Mouse (Mus musculus): ENCODE results near the gene Tm6sf2.

The Tm6sf2 gene

GRCm38 (mm10) chr8:70089296-70089960 is 16.7 kb downstream of the Tm6sf2 start:
- DNase-seq: peak; percentile 21

GRCm38 (mm10) chr8:70092786-70093185 is 20.1 kb downstream of the Tm6sf2 start:
- no peak for DNase-seq

- DNase-seq: no peak
Measured at GRCm38 (mm10) chr8:70099276-70099675, 26.6 kb downstream of the Tm6sf2 start.

- no peak for DNase-seq
Measured at GRCm38 (mm10) chr8:70100241-70100640, 27.5 kb downstream of the Tm6sf2 start.

- DNase-seq: peak; percentile 61
Measured at GRCm38 (mm10) chr8:70104506-70104905, 31.8 kb downstream of the Tm6sf2 start.

GRCm38 (mm10) chr8:70104922-70105321 is 32.2 kb downstream of the Tm6sf2 start:
- DNase-seq: no peak

- no peak for DNase-seq
Measured at GRCm38 (mm10) chr8:70110451-70110850, 37.7 kb downstream of the Tm6sf2 start.

GRCm38 (mm10) chr8:70111192-70111795 is 38.6 kb downstream of the Tm6sf2 start:
- DNase-seq: no peak

DNA sequence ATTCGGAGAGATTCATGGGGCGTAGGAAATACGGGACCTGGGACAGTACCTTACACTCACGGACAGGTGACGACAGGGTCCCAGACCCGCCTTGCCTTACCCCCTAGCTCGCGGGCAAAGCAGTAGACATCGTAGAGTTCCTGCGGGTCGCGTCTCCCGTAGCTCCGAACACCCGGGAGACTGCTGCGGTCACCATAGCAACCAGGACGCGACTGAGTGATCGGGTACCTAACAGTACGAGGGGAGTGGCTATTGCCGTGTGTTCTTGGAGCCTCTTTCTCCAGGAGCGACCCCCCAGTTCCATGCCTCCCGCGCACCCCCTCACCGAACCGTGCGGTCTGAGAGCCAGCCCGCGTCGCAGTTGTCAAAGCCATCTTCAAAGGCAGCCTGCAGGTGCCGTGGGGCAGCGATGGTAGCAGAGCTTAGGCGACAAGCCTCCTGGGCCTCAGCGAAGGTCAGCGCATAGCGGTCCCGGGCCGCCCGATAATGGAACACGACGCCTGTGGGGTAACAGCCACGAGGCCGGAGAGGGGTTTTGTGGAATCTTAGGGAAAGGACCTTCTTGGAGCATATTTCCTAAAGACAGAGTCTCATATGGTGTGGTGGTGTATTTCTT is 39.8 kb downstream of the Tm6sf2 start:
- DNase-seq: peak; percentile 55

GRCm38 (mm10) chr8:70114488-70114887 is 41.8 kb downstream of the Tm6sf2 start:
- DNase-seq: no peak

- no peak for DNase-seq
Measured at GRCm38 (mm10) chr8:70114892-70115291, 42.2 kb downstream of the Tm6sf2 start.

DNA sequence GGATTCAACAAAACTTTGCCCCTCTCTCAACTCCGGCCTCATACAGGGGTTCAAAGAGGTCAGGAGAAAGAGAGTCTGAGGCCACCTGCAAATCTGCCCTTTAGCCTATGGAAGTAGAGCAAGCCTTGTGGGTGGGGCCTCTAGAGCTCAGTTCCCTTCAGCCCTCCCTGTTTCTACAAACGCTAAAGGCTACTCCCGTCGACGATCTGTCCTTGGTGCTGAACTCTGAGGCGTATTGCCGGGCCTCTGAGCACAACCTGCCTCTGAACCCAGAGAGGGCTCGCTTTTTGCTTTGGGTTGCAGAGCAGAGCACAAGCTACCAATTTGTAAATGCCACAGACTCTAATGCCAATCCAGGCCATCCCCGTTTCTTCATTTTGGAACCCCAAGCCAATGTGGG is 44.9 kb downstream of the Tm6sf2 start:
- DNase-seq: peak; percentile 55

GRCm38 (mm10) chr8:70118726-70119700 is 46.3 kb downstream of the Tm6sf2 start:
- DNase-seq: peak; percentile 57

GRCm38 (mm10) chr8:70120667-70121066 is 47.9 kb downstream of the Tm6sf2 start, which contains the start of gene Ncan:
Gene Ncan (minus strand): TSS chr8:70120873.
- peak; percentile 92 for DNase-seq

DNA sequence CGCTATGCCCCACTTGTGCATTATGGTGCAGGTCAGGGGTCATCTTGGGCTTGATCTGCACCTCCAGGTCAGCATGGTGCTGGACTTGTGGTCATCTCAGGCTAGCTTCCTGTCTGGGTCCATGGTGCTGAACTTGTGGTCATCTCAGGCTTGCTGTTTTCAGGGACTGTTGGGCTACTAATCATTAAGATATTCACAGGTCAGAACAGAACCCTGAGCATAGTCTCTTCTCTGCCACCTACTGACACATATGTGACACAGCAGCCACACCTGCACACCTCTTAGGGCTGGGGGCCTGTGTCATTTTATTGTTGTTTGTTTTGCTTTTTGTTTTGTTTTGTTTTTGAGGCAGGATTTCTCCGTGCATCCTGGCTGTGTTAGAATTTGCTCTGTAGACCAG is 50.1 kb downstream of the Tm6sf2 start:
- no peak for DNase-seq

GRCm38 (mm10) chr8:70124992-70125391 is 52.3 kb downstream of the Tm6sf2 start:
- no peak for DNase-seq

- no peak for DNase-seq
Measured at GRCm38 (mm10) chr8:70128435-70128834, 55.7 kb downstream of the Tm6sf2 start.

GRCm38 (mm10) chr8:70129309-70129952 is 56.7 kb downstream of the Tm6sf2 start:
- peak; percentile 25 for DNase-seq
